Mouse (Mus musculus) liver, adult 2 months (tissue): ENCODE data around the gene Myh1.

Experiments used
- CTCF ChIP-seq: fragments of 200-500 bp; IDR thresholded peaks from 2 replicates; pipeline ENCODE4 v1.5.1; 2011; ENCODE audit warnings: low read depth, low read length, control low read depth
- POLR2A ChIP-seq: fragments of 200-500 bp; IDR thresholded peaks from 2 replicates; pipeline ENCODE4 v1.6.1; 2011; ENCODE audit warnings: low read length, control low read depth; ENCODE audit not compliant: insufficient read depth; ENCODE audit errors: extremely low read depth

DNA sequence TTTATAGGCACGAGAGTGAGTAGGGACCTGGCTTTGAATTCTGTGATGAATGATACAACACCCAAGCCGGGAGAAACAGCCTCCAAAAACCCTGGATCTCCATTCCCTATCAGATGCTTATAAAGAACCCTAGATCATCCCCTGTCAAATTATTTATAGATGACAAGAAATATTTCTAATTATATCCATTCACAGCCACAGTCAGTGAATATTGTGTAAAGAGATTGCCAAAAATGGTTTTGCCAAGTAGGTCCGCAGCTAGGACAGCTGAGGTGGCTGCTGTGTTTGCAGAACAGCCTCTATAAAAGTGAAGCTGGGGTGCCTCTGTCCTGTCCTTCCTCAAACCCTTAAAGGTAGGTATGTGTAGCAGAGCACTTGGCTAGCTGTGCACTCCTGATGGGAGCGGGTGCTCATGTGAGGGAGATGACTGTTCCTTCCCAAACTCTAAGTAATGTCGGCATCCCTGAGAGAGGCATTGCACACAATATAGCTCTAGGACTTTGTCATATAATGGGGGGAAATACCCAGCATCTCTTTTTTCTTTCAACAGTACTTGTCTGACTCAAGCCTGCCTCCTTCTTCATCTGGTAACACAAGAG is 37.7 kb downstream of the Myh1 start, which contains the start of gene Myh4:
- TF ChIP-seq POLR2A, result no peak
- TF ChIP-seq CTCF, result no peak
